ENCODE assay signal across 8 mouse cellular contexts in the genomic region with DNA sequence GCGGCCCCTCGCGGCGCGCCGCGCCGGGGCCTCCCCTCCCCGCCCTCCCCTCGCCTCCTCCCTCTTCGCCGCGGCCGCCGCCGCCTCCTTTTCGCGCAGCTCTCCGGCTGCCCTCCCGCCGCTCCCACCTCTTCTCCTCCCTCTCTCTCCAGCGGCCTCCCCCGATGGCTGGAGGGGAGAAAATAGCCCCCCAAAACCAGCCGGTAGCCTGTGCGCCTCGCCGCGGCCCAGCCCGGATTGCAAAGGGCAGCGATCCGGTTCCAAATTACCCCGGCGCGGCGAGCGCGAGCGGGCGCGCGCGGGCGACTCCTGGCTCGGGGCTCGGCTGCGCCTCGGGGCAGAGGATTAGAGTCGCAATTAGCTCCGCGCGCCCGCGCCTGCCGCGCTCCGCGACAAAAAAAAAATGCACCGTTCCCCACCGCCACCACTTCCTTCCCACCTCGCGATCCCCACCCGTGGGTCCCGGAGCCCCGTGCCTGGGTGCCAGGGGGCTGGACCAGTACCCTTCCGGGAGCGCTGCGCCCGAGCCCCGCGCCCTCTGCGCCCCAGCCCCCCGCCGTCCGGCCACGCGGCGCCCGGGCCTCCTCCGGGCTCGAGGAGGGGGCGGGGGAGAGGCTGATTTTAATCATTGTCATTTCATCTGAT. TPM values are rescaled to one million over a fixed set of nuclear protein-coding genes. Genes with fewer than 3 reads are reported as not detected.
DNase-seq lines count a peak whose midpoint lies in the region; ATAC-seq and TF ChIP-seq lines count a peak whose summit lies in the region.

No protein-coding gene starts in this region.

- H3K36me3 ChIP-seq in embryonic facial prominence, embryonic 11.5 days (replicated peaks; ENCODE audit: control insufficient read depth, insufficient read depth, low read depth, low read length), result peaks cover 3% of the 10 kb centered on the region
- H3K36me3 ChIP-seq in heart, embryonic 11.5 days (ENCODE audit: control insufficient read depth, insufficient read depth, low read length), result peaks cover 3% of the 10 kb centered on the region; the same call in 1 of the 2 replicates
- H3K36me3 ChIP-seq in kidney, embryonic 16.5 days (ENCODE audit: insufficient read depth, low read length), result peaks cover 6% of the 10 kb centered on the region
- H3K36me3 ChIP-seq in lung, embryonic 14.5 days (ENCODE audit: insufficient read depth), result peaks cover 14% of the 10 kb centered on the region

- no peaks in the 10 kb centered on the region for H3K9me3 ChIP-seq in embryonic facial prominence, embryonic 11.5 days (replicated peaks; ENCODE audit: control insufficient read depth, low read length)
- H3K9me3 ChIP-seq in heart, embryonic 11.5 days (replicated peaks; ENCODE audit: control insufficient read depth, low read length), result no peaks in the 10 kb centered on the region
- H3K9me3 ChIP-seq in kidney, embryonic 16.5 days (ENCODE audit: low read length), result no peaks in the 10 kb centered on the region
- no peaks in the 10 kb centered on the region for H3K9me3 ChIP-seq in lung, embryonic 14.5 days (ENCODE audit: low read depth, low read length)

- no peaks in the 10 kb centered on the region for H3K27me3 ChIP-seq in embryonic facial prominence, embryonic 11.5 days (ENCODE audit: control insufficient read depth, insufficient read depth, low read length)
- no peaks in the 10 kb centered on the region; the same call in 1 of the 2 replicates for H3K27me3 ChIP-seq in heart, embryonic 11.5 days (ENCODE audit: control insufficient read depth, insufficient read depth, low read length)
- H3K27me3 ChIP-seq in kidney, embryonic 16.5 days (ENCODE audit: insufficient read depth, low read length), result no peaks in the 10 kb centered on the region
- H3K27me3 ChIP-seq in lung, embryonic 14.5 days (ENCODE audit: insufficient read depth, low read length), result no peaks in the 10 kb centered on the region

- no peak for TF ChIP-seq CTCF in lung, embryonic 14.5 days (IDR thresholded peaks at IDR 0.05; ENCODE audit: low read depth)

- WGBS in embryonic facial prominence, embryonic 11.5 days, result under 1% methylated on average over 66 of the region's 81 CpGs
- under 1% methylated on average over 48 of the region's 81 CpGs for WGBS in heart, embryonic 11.5 days (ENCODE audit: insufficient replicate concordance)
- WGBS in kidney, embryonic 16.5 days, result under 1% methylated on average over 59 of the region's 81 CpGs
- WGBS in lung, embryonic 14.5 days, result 1% methylated on average over 56 of the region's 81 CpGs

- H3K4me2 ChIP-seq in embryonic facial prominence, embryonic 11.5 days (ENCODE audit: low read depth, low read length), result peak overlapping the region; percentile 83
- peak overlapping the region; percentile 87 for H3K4me2 ChIP-seq in heart, embryonic 11.5 days
- peak overlapping the region; percentile 86 for H3K4me2 ChIP-seq in kidney, embryonic 16.5 days (replicated peaks; ENCODE audit: low read depth, low read length)
- peak overlapping the region; percentile 80 for H3K4me2 ChIP-seq in lung, embryonic 14.5 days

- H3K4me1 ChIP-seq in embryonic facial prominence, embryonic 11.5 days (ENCODE audit: control insufficient read depth, insufficient read depth, low read length), result no peaks in the 10 kb centered on the region; the same call in 1 of the 2 replicates
- H3K4me1 ChIP-seq in heart, embryonic 11.5 days (ENCODE audit: control insufficient read depth, insufficient read depth, low read length), result peaks cover 6% of the 10 kb centered on the region; the same call in 1 of the 2 replicates
- peaks cover 15% of the 10 kb centered on the region for H3K4me1 ChIP-seq in kidney, embryonic 16.5 days (ENCODE audit: insufficient read depth, low read length)
- no peaks in the 10 kb centered on the region for H3K4me1 ChIP-seq in lung, embryonic 14.5 days (ENCODE audit: insufficient read depth)

- peak; percentile 52 to 76 for DNase-seq in urinary bladder, adult 18-20 months (ENCODE audit: low spot score in 2 of 2)
- no peak for DNase-seq in urinary bladder, postnatal 10 days (ENCODE audit: low spot score)
- DNase-seq in embryonic facial prominence, embryonic 11.5 days (ENCODE audit: low spot score), result peak; percentile 81
- DNase-seq in lung, embryonic 14.5 days, result peak; percentile 76
- peak; percentile 80 for DNase-seq in retina, embryonic 14.5 days (ENCODE audit: low spot score)
- no peak for DNase-seq in thymus, postnatal 0 days (ENCODE audit: low spot score)

- peak overlapping the region; percentile 100 for H3K27ac ChIP-seq in embryonic facial prominence, embryonic 11.5 days (replicated peaks; ENCODE audit: low read depth, low read length)
- peak overlapping the region; percentile 97 for H3K27ac ChIP-seq in heart, embryonic 11.5 days (ENCODE audit: low read depth, low read length)
- H3K27ac ChIP-seq in kidney, embryonic 16.5 days (ENCODE audit: low read length), result peak overlapping the region; percentile 100
- peak overlapping the region; percentile 99 for H3K27ac ChIP-seq in lung, embryonic 14.5 days (ENCODE audit: low read depth)

- H3K4me3 ChIP-seq in embryonic facial prominence, embryonic 11.5 days (ENCODE audit: low read depth, low read length), result peak overlapping the region; percentile 87
- peak overlapping the region; percentile 74 for H3K4me3 ChIP-seq in heart, embryonic 11.5 days (ENCODE audit: low read depth, low read length)
- peak overlapping the region; percentile 75 for H3K4me3 ChIP-seq in kidney, embryonic 16.5 days (ENCODE audit: low read length)
- peak overlapping the region; percentile 76 for H3K4me3 ChIP-seq in lung, embryonic 14.5 days (ENCODE audit: low read depth, low read length)

- ATAC-seq in embryonic facial prominence, embryonic 11.5 days (replicated peaks; ENCODE audit: insufficient number of reproducible peaks, low FRiP score, low TSS enrichment, low read depth), result peak; percentile 9; the same call in 1 of the 2 replicates
- peak; percentile 24 for ATAC-seq in heart, embryonic 11.5 days (replicated peaks; ENCODE audit: insufficient number of reproducible peaks, low FRiP score, low TSS enrichment)
- peak; percentile 53 for ATAC-seq in kidney, embryonic 16.5 days (ENCODE audit: low FRiP score, low TSS enrichment)
- peak; percentile 33 for ATAC-seq in lung, embryonic 14.5 days (ENCODE audit: insufficient read depth)

- peak overlapping the region; percentile 98 for H3K9ac ChIP-seq in embryonic facial prominence, embryonic 11.5 days (replicated peaks; ENCODE audit: low read length)
- H3K9ac ChIP-seq in heart, embryonic 11.5 days (ENCODE audit: low read depth, low read length), result peak overlapping the region; percentile 92
- H3K9ac ChIP-seq in kidney, embryonic 16.5 days (replicated peaks; ENCODE audit: low read length), result peak overlapping the region; percentile 97
- peak overlapping the region; percentile 94 for H3K9ac ChIP-seq in lung, embryonic 14.5 days

RNA-seq across cellular contexts. Expression of a gene that starts 2.0 kb away (rescaled TPM):
- polyA plus RNA-seq in embryonic facial prominence, embryonic 11.5 days (2014; fragmentation: Nextera tagmentation; extraction: Ambion mirVana), result 20.7 and 27.6 TPM in 2 replicates
- polyA plus RNA-seq in heart, embryonic 11.5 days (2014; fragmentation: Nextera tagmentation; extraction: Ambion mirVana), result 4.5 and 5.7 TPM in 2 replicates
- polyA plus RNA-seq in kidney, embryonic 16.5 days (2015; fragmentation: Nextera tagmentation; extraction: Ambion mirVana), result 41.6 and 41.9 TPM in 2 replicates
- 11.0 and 11.4 TPM in 2 replicates for polyA plus RNA-seq in lung, embryonic 14.5 days (2014; fragmentation: Nextera tagmentation; extraction: Ambion mirVana)
- 5.7 and 8.0 TPM in 2 replicates for polyA plus RNA-seq in thymus, postnatal 0 days (2015; fragmentation: Nextera tagmentation; extraction: Ambion mirVana)

Comparison
In these comparisons a context has a peak if more than half of its experiments do, and no peak if none do; other contexts are left out.
1. DNase-seq: peak in urinary bladder, adult 18-20 months (2 of 2), embryonic facial prominence, embryonic 11.5 days (single experiment), lung, embryonic 14.5 days (single experiment) and retina, embryonic 14.5 days (single experiment); none in urinary bladder, postnatal 10 days (single experiment) and thymus, postnatal 0 days (single experiment).
2. Peak in every context shown above with its lines, with median percentiles within 50 percentile points of each other: ATAC-seq, H3K27ac ChIP-seq, H3K4me2 ChIP-seq, H3K4me3 ChIP-seq and H3K9ac ChIP-seq.